Mouse (Mus musculus): ENCODE data around the gene Atp2c1. TPM values are rescaled to one million over a fixed set of nuclear protein-coding genes. Genes with fewer than 3 reads are reported as not detected.

Atp2c1 gene
- polyA plus RNA-seq (2016; fragmentation: Nextera tagmentation; extraction: Ambion mirVana), result 77.4 and 82.1 TPM in 2 replicates

GRCm38 (mm10) chr9:105527219-105527618, at the start of gene Atp2c1:
Atp2c1 (minus strand) TSS chr9:105527319.
- H3K4me3 ChIP-seq (replicated peaks), result no peak within 1 kb of the TSS
- H3K36me3 ChIP-seq (replicated peaks), result no peaks in the 10 kb centered on the region
- no peak for ATAC-seq (ENCODE audit: low FRiP score)
- H3K4me1 ChIP-seq, result peaks cover 20% of the 10 kb centered on the region
- H3K4me2 ChIP-seq, result no peak within 1 kb of the TSS
- WGBS, result 89% methylated on average over 12 of the region's 12 CpGs
- H3K27ac ChIP-seq, result no peak within 1 kb of the TSS
- 0 out of 2 replicates have a peak, but pooled peaks cover 3% of the 10 kb centered on the region for H3K27me3 ChIP-seq
- H3K9me3 ChIP-seq, result no peaks in the 10 kb centered on the region
- H3K9ac ChIP-seq, result no peak within 1 kb of the TSS

GRCm38 (mm10) chr9:105557452-105557851, 30.3 kb upstream of the Atp2c1 start:
- H3K4me1 ChIP-seq, result peaks cover 25% of the 10 kb centered on the region
- ATAC-seq (ENCODE audit: low FRiP score), result no peak
- no peaks in the 10 kb centered on the region; the same call in 1 of the 2 replicates for H3K27me3 ChIP-seq
- H3K4me2 ChIP-seq, result no peak overlapping the region
- no peak overlapping the region for H3K9ac ChIP-seq
- no peaks in the 10 kb centered on the region for H3K9me3 ChIP-seq
- no peak overlapping the region for H3K4me3 ChIP-seq (replicated peaks)
- H3K36me3 ChIP-seq (replicated peaks), result no peaks in the 10 kb centered on the region
- no peak overlapping the region for H3K27ac ChIP-seq
- WGBS, result 75% methylated on average over 5 of the region's 5 CpGs

- no peak overlapping the region for H3K27ac ChIP-seq
- H3K9me3 ChIP-seq, result no peaks in the 10 kb centered on the region
- no peaks in the 10 kb centered on the region for H3K36me3 ChIP-seq (replicated peaks)
- H3K27me3 ChIP-seq, result no peaks in the 10 kb centered on the region; the same call in 1 of the 2 replicates
- H3K4me1 ChIP-seq, result peaks cover 28% of the 10 kb centered on the region
- WGBS, result 83% methylated on average over 8 of the region's 8 CpGs
- no peak overlapping the region for H3K4me3 ChIP-seq (replicated peaks)
- H3K9ac ChIP-seq, result no peak overlapping the region
- H3K4me2 ChIP-seq, result no peak overlapping the region
- no peak for ATAC-seq (ENCODE audit: low FRiP score)
These were observed 29.1 kb upstream of the Atp2c1 start for GRCm38 (mm10) chr9:105556141-105556735.

GRCm38 (mm10) chr9:105554439-105554807, 27.3 kb upstream of the Atp2c1 start:
- Histone ChIP-seq H3K4me2 (peak overlapping the region; percentile 46), H3K9ac (no peak overlapping the region), H3K4me1 (peaks cover 28% of the 10 kb centered on the region), H3K27me3 (no peaks in the 10 kb centered on the region; the same call in 1 of the 2 replicates), H3K9me3 (no peaks in the 10 kb centered on the region), H3K4me3 (replicated peaks) (no peak overlapping the region), H3K36me3 (replicated peaks) (no peaks in the 10 kb centered on the region), H3K27ac (0 out of 2 replicates have a peak overlapping the region, but pooled peaks have one; percentile 13)
- WGBS, result 50% methylated on average over 7 of the region's 7 CpGs
- no peak for ATAC-seq (ENCODE audit: low FRiP score)

- H3K9ac ChIP-seq, result no peak overlapping the region
- H3K4me1 ChIP-seq, result peaks cover 28% of the 10 kb centered on the region
- H3K9me3 ChIP-seq, result no peaks in the 10 kb centered on the region
- 0 out of 2 replicates have a peak overlapping the region, but pooled peaks have one; percentile 13 for H3K27ac ChIP-seq
- H3K36me3 ChIP-seq (replicated peaks), result no peaks in the 10 kb centered on the region
- no peak for ATAC-seq (ENCODE audit: low FRiP score)
- H3K4me2 ChIP-seq, result peak overlapping the region; percentile 46
- no peaks in the 10 kb centered on the region; the same call in 1 of the 2 replicates for H3K27me3 ChIP-seq
- peak overlapping the region; percentile 18 for H3K4me3 ChIP-seq (replicated peaks)
- WGBS, result 11% methylated on average over 24 of the region's 24 CpGs
These were observed 26.7 kb upstream of the Atp2c1 start for GRCm38 (mm10) chr9:105553629-105554438.

- Histone ChIP-seq H3K4me3 (replicated peaks) (no peak overlapping the region), H3K36me3 (replicated peaks) (no peaks in the 10 kb centered on the region), H3K9ac (no peak overlapping the region), H3K4me2 (no peak overlapping the region), H3K27ac (no peak overlapping the region), H3K9me3 (no peaks in the 10 kb centered on the region), H3K4me1 (peaks cover 28% of the 10 kb centered on the region), H3K27me3 (no peaks in the 10 kb centered on the region; the same call in 1 of the 2 replicates)
- ATAC-seq (ENCODE audit: low FRiP score), result no peak
- WGBS, result 52% methylated on average over 4 of the region's 4 CpGs
These were observed 24.3 kb upstream of the Atp2c1 start for GRCm38 (mm10) chr9:105551407-105551806.

GRCm38 (mm10) chr9:105549096-105549495, 22.0 kb upstream of the Atp2c1 start:
- Histone ChIP-seq H3K9me3 (no peaks in the 10 kb centered on the region), H3K4me2 (no peak overlapping the region), H3K27ac (no peak overlapping the region), H3K27me3 (no peaks in the 10 kb centered on the region), H3K9ac (no peak overlapping the region), H3K4me3 (replicated peaks) (no peak overlapping the region), H3K4me1 (peaks cover 18% of the 10 kb centered on the region), H3K36me3 (replicated peaks) (no peaks in the 10 kb centered on the region)
- WGBS, result 92% methylated on average over 6 of the region's 6 CpGs
- no peak for ATAC-seq (ENCODE audit: low FRiP score)

- Histone ChIP-seq H3K4me2 (no peak overlapping the region), H3K36me3 (replicated peaks) (no peaks in the 10 kb centered on the region), H3K27me3 (no peaks in the 10 kb centered on the region; the same call in 1 of the 2 replicates), H3K9ac (no peak overlapping the region), H3K9me3 (no peaks in the 10 kb centered on the region), H3K4me3 (replicated peaks) (no peak overlapping the region), H3K4me1 (no peaks in the 10 kb centered on the region), H3K27ac (no peak overlapping the region)
- ATAC-seq (ENCODE audit: low FRiP score), result no peak
- 51% methylated on average over 8 of the region's 8 CpGs for WGBS
These were observed 17.1 kb upstream of the Atp2c1 start for GRCm38 (mm10) chr9:105544013-105544750.

- 23% methylated on average over 8 of the region's 8 CpGs for WGBS
- no peak for ATAC-seq (ENCODE audit: low FRiP score)
These were observed 10.4 kb upstream of the Atp2c1 start for GRCm38 (mm10) chr9:105537473-105537872.

GRCm38 (mm10) chr9:105536877-105537276, 9.8 kb upstream of the Atp2c1 start:
- Histone ChIP-seq H3K27ac (no peak overlapping the region), H3K4me3 (replicated peaks) (no peak overlapping the region), H3K4me1 (peaks cover 11% of the 10 kb centered on the region), H3K4me2 (no peak overlapping the region), H3K9ac (no peak overlapping the region), H3K27me3 (no peaks in the 10 kb centered on the region; the same call in 1 of the 2 replicates), H3K36me3 (replicated peaks) (no peaks in the 10 kb centered on the region), H3K9me3 (no peaks in the 10 kb centered on the region)
- no peak for ATAC-seq (ENCODE audit: low FRiP score)
- WGBS, result 61% methylated on average over 10 of the region's 10 CpGs

More at GRCm38 (mm10) chr9:105537473-105537872, 10.4 kb upstream of the Atp2c1 start:
- no peak overlapping the region for H3K9ac ChIP-seq
- no peak overlapping the region for H3K27ac ChIP-seq
- no peaks in the 10 kb centered on the region for H3K36me3 ChIP-seq (replicated peaks)
- H3K27me3 ChIP-seq, result no peaks in the 10 kb centered on the region; the same call in 1 of the 2 replicates
- H3K4me2 ChIP-seq, result no peak overlapping the region
- no peaks in the 10 kb centered on the region for H3K9me3 ChIP-seq
- H3K4me3 ChIP-seq (replicated peaks), result no peak overlapping the region
- H3K4me1 ChIP-seq, result peaks cover 11% of the 10 kb centered on the region

GRCm38 (mm10) chr9:105525355-105525754, 1.8 kb downstream of the Atp2c1 start:
- H3K27me3 ChIP-seq, result 0 out of 2 replicates have a peak, but pooled peaks cover 3% of the 10 kb centered on the region
- H3K4me1 ChIP-seq, result peaks cover 29% of the 10 kb centered on the region
- no peaks in the 10 kb centered on the region for H3K36me3 ChIP-seq (replicated peaks)
- no peaks in the 10 kb centered on the region for H3K9me3 ChIP-seq
- 0 out of 2 replicates have a peak overlapping the region, but pooled peaks have one; percentile 51 for H3K27ac ChIP-seq
- H3K9ac ChIP-seq, result no peak overlapping the region
- no peak for ATAC-seq (ENCODE audit: low FRiP score)
- no peak overlapping the region for H3K4me3 ChIP-seq (replicated peaks)
- no peak overlapping the region for H3K4me2 ChIP-seq
- 43% methylated on average over 4 of the region's 4 CpGs for WGBS

GRCm38 (mm10) chr9:105523038-105523437, 4.1 kb downstream of the Atp2c1 start:
- H3K27ac ChIP-seq, result no peak overlapping the region
- WGBS, result 67% methylated on average over 2 of the region's 2 CpGs

More at GRCm38 (mm10) chr9:105523038-105523437, 4.1 kb downstream of the Atp2c1 start:
- no peaks in the 10 kb centered on the region for H3K9me3 ChIP-seq
- H3K36me3 ChIP-seq (replicated peaks), result no peaks in the 10 kb centered on the region
- no peak overlapping the region for H3K4me2 ChIP-seq
- no peak overlapping the region for H3K9ac ChIP-seq
- 0 out of 2 replicates have a peak, but pooled peaks cover 3% of the 10 kb centered on the region for H3K27me3 ChIP-seq
- no peak for ATAC-seq (ENCODE audit: low FRiP score)
- H3K4me1 ChIP-seq, result peaks cover 41% of the 10 kb centered on the region
- no peak overlapping the region for H3K4me3 ChIP-seq (replicated peaks)

Measured in forebrain, embryonic 12.5 days (tissue).